Mouse (Mus musculus) embryonic fibroblast, embryonic 13.5 days (primary cell): ENCODE data around the gene Ascl2.

ENCODE experiments used
- CTCF ChIP-seq: IDR thresholded peaks from 2 replicates; pipeline ENCODE4 v1.5.1; 2011; ENCODE audit warnings: mild to moderate bottlenecking, control low read depth, low read length, moderate library complexity, borderline replicate concordance; ENCODE audit not compliant: insufficient read depth
- POLR2A ChIP-seq: IDR thresholded peaks from 2 replicates; pipeline ENCODE4 v1.6.1; 2011; ENCODE audit warnings: low read depth, mild to moderate bottlenecking, control low read depth, low read length, moderate library complexity

DNA sequence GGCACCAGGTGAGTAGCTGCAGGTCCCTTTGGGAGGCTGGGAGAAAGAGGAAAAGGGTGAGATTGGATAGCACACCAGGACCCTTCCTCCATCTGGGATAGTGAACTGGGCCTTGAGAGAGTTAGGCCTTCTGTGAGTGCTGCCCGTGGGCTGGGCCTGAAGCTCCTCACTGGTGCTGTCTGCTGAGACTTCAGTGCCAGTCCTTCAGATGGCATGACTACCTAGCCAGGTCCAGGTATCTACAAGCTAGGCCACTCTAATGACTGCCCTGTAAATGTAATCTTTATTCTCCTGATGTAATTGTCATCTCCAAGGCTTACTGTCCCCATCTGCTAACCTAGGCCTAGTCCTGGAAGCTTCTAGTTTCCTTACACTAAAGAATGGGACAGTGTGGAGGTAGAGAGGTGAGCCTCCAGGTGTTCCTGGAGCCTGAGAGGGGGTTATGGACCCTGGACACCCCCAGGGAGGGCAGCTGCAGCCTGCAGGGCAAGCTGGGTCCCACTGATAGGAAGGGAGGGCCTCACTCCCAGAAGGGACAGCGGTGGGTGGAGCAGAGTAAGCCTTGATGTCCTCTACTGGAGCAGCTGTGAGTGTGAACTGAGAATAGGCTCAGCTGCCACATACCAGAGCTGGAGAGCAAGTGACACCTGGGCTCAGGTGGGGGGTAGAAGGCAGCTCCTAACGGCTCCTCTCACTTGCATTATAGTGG lies 26.7 kb upstream of the Ascl2 start:
- no peak for TF ChIP-seq CTCF
- no peak for TF ChIP-seq POLR2A
